Mouse (Mus musculus): Measurements from ENCODE around the gene St3gal5. TPM values are rescaled to one million over a fixed set of nuclear protein-coding genes. Genes with fewer than 3 reads are reported as not detected.
"Not testable (repeated sequence)": the region's sequence is repeated elsewhere in the genome, so short reads cannot be mapped to it uniquely, and the experiment has no call there.

St3gal5 gene
- polyA plus RNA-seq, 1 experiment = 27.7 TPM

- TF ChIP-seq CTCF (IDR thresholded peaks at IDR 0.05; ENCODE audit: control insufficient read depth, insufficient read depth, insufficient replicate concordance, low read depth, low read length) (no peak), POLR2A (IDR thresholded peaks at IDR 0.05; ENCODE audit: control insufficient read depth, low read depth, low read length) (no peak)
- no peaks in the 10 kb centered on the region for H3K27me3 ChIP-seq (ENCODE audit: control insufficient read depth, insufficient read depth, low read length)
- no peaks in the 10 kb centered on the region for H3K4me1 ChIP-seq (ENCODE audit: control insufficient read depth, insufficient read depth, low read length)
- H3K36me3 ChIP-seq (ENCODE audit: control insufficient read depth, insufficient read depth, low read length) = no peaks in the 10 kb centered on the region; the same call in 1 of the 2 replicates
- H3K27ac ChIP-seq (ENCODE audit: control insufficient read depth, insufficient read depth, low read depth, low read length) = no peak overlapping the region
- H3K4me3 ChIP-seq (ENCODE audit: control insufficient read depth, low read depth, low read length) = no peak overlapping the region
These were observed 45.2 kb downstream of the St3gal5 start for GRCm38 (mm10) chr6:72142561-72142960.

- Histone ChIP-seq H3K4me1 (ENCODE audit: control insufficient read depth, insufficient read depth, low read length) (no peaks in the 10 kb centered on the region), H3K4me3 (ENCODE audit: control insufficient read depth, low read depth, low read length) (no peak overlapping the region), H3K27ac (ENCODE audit: control insufficient read depth, insufficient read depth, low read depth, low read length) (no peak overlapping the region), H3K27me3 (ENCODE audit: control insufficient read depth, insufficient read depth, low read length) (no peaks in the 10 kb centered on the region), H3K36me3 (ENCODE audit: control insufficient read depth, insufficient read depth, low read length) (no peaks in the 10 kb centered on the region; the same call in 1 of the 2 replicates)
- TF ChIP-seq CTCF (IDR thresholded peaks at IDR 0.05; ENCODE audit: control insufficient read depth, insufficient read depth, insufficient replicate concordance, low read depth, low read length) (no peak), POLR2A (IDR thresholded peaks at IDR 0.05; ENCODE audit: control insufficient read depth, low read depth, low read length) (no peak)
These were observed 47.0 kb downstream of the St3gal5 start for GRCm38 (mm10) chr6:72144353-72144752.

GRCm38 (mm10) chr6:72146803-72147202, 49.4 kb downstream of the St3gal5 start:
- TF ChIP-seq CTCF (IDR thresholded peaks at IDR 0.05; ENCODE audit: control insufficient read depth, insufficient read depth, insufficient replicate concordance, low read depth, low read length) (no peak), POLR2A (IDR thresholded peaks at IDR 0.05; ENCODE audit: control insufficient read depth, low read depth, low read length) (no peak)
- no peaks in the 10 kb centered on the region; the same call in 1 of the 2 replicates for H3K36me3 ChIP-seq (ENCODE audit: control insufficient read depth, insufficient read depth, low read length)

GRCm38 (mm10) chr6:72148721-72149120, 51.3 kb downstream of the St3gal5 start:
- H3K4me1 ChIP-seq (ENCODE audit: control insufficient read depth, insufficient read depth, low read length) = no peaks in the 10 kb centered on the region
- no peak overlapping the region for H3K27ac ChIP-seq (ENCODE audit: control insufficient read depth, insufficient read depth, low read depth, low read length)
- no peaks in the 10 kb centered on the region for H3K36me3 ChIP-seq (ENCODE audit: control insufficient read depth, insufficient read depth, low read length)
- TF ChIP-seq CTCF (IDR thresholded peaks at IDR 0.05; ENCODE audit: control insufficient read depth, insufficient read depth, insufficient replicate concordance, low read depth, low read length) = no peak
- no peak for TF ChIP-seq POLR2A (IDR thresholded peaks at IDR 0.05; ENCODE audit: control insufficient read depth, low read depth, low read length)
- H3K27me3 ChIP-seq (ENCODE audit: control insufficient read depth, insufficient read depth, low read length) = no peaks in the 10 kb centered on the region
- no peak overlapping the region for H3K4me3 ChIP-seq (ENCODE audit: control insufficient read depth, low read depth, low read length)

More at GRCm38 (mm10) chr6:72146803-72147202, 49.4 kb downstream of the St3gal5 start:
- Histone ChIP-seq H3K4me1 (ENCODE audit: control insufficient read depth, insufficient read depth, low read length) (no peaks in the 10 kb centered on the region), H3K4me3 (ENCODE audit: control insufficient read depth, low read depth, low read length) (no peak overlapping the region), H3K27ac (ENCODE audit: control insufficient read depth, insufficient read depth, low read depth, low read length) (no peak overlapping the region), H3K27me3 (ENCODE audit: control insufficient read depth, insufficient read depth, low read length) (no peaks in the 10 kb centered on the region)

- Histone ChIP-seq H3K27ac (ENCODE audit: control insufficient read depth, insufficient read depth, low read depth, low read length) (no peak overlapping the region), H3K4me1 (ENCODE audit: control insufficient read depth, insufficient read depth, low read length) (no peaks in the 10 kb centered on the region), H3K36me3 (ENCODE audit: control insufficient read depth, insufficient read depth, low read length) (no peaks in the 10 kb centered on the region), H3K4me3 (ENCODE audit: control insufficient read depth, low read depth, low read length) (no peak overlapping the region), H3K27me3 (ENCODE audit: control insufficient read depth, insufficient read depth, low read length) (no peaks in the 10 kb centered on the region)
- no peak for TF ChIP-seq POLR2A (IDR thresholded peaks at IDR 0.05; ENCODE audit: control insufficient read depth, low read depth, low read length)
- no peak for TF ChIP-seq CTCF (IDR thresholded peaks at IDR 0.05; ENCODE audit: control insufficient read depth, insufficient read depth, insufficient replicate concordance, low read depth, low read length)
These were observed 52.4 kb downstream of the St3gal5 start for GRCm38 (mm10) chr6:72149797-72150196.

GRCm38 (mm10) chr6:72152707-72153106, 55.3 kb downstream of the St3gal5 start:
- H3K4me1 ChIP-seq (ENCODE audit: control insufficient read depth, insufficient read depth, low read length) = no peaks in the 10 kb centered on the region
- TF ChIP-seq CTCF (IDR thresholded peaks at IDR 0.05; ENCODE audit: control insufficient read depth, insufficient read depth, insufficient replicate concordance, low read depth, low read length) (no peak), POLR2A (IDR thresholded peaks at IDR 0.05; ENCODE audit: control insufficient read depth, low read depth, low read length) (no peak)
- no peak overlapping the region for H3K4me3 ChIP-seq (ENCODE audit: control insufficient read depth, low read depth, low read length)
- no peak overlapping the region for H3K27ac ChIP-seq (ENCODE audit: control insufficient read depth, insufficient read depth, low read depth, low read length)
- no peaks in the 10 kb centered on the region for H3K36me3 ChIP-seq (ENCODE audit: control insufficient read depth, insufficient read depth, low read length)
- no peaks in the 10 kb centered on the region for H3K27me3 ChIP-seq (ENCODE audit: control insufficient read depth, insufficient read depth, low read length)

- H3K36me3 ChIP-seq (ENCODE audit: control insufficient read depth, insufficient read depth, low read length) = no peaks in the 10 kb centered on the region
- no peaks in the 10 kb centered on the region for H3K27me3 ChIP-seq (ENCODE audit: control insufficient read depth, insufficient read depth, low read length)
- TF ChIP-seq CTCF (IDR thresholded peaks at IDR 0.05; ENCODE audit: control insufficient read depth, insufficient read depth, insufficient replicate concordance, low read depth, low read length) (no peak), POLR2A (IDR thresholded peaks at IDR 0.05; ENCODE audit: control insufficient read depth, low read depth, low read length) (no peak)
- H3K4me1 ChIP-seq (ENCODE audit: control insufficient read depth, insufficient read depth, low read length) = no peaks in the 10 kb centered on the region
- H3K4me3 ChIP-seq (ENCODE audit: control insufficient read depth, low read depth, low read length) = no peak overlapping the region
- H3K27ac ChIP-seq (ENCODE audit: control insufficient read depth, insufficient read depth, low read depth, low read length) = no peak overlapping the region
These were observed 56.1 kb downstream of the St3gal5 start for GRCm38 (mm10) chr6:72153455-72153854.

GRCm38 (mm10) chr6:72154008-72154407, 56.6 kb downstream of the St3gal5 start:
- not testable (repeated sequence) for H3K36me3 ChIP-seq (ENCODE audit: control insufficient read depth, insufficient read depth, low read length); H3K4me1 ChIP-seq (ENCODE audit: control insufficient read depth, insufficient read depth, low read length); H3K4me3 ChIP-seq (ENCODE audit: control insufficient read depth, low read depth, low read length); H3K27me3 ChIP-seq (ENCODE audit: control insufficient read depth, insufficient read depth, low read length); H3K27ac ChIP-seq (ENCODE audit: control insufficient read depth, insufficient read depth, low read depth, low read length)
